Mouse (Mus musculus) small intestine, adult 2 months (tissue): ENCODE measurements around the gene Bpifa2.

Experiments used
- CTCF ChIP-seq: fragments of 200-500 bp; IDR thresholded peaks from 2 replicates; pipeline ENCODE4 v1.5.1; 2012; ENCODE audit warnings: low read depth, mild to moderate bottlenecking, control low read depth, inconsistent platforms, low read length, moderate library complexity, mixed read lengths; ENCODE audit not compliant: insufficient replicate concordance, insufficient read length; ENCODE audit errors: extremely low read depth
- POLR2A ChIP-seq: fragments of 200-500 bp; IDR thresholded peaks from 2 replicates; pipeline ENCODE4 v1.6.1; 2012; ENCODE audit warnings: low read depth, mild to moderate bottlenecking, control low read depth, inconsistent platforms, low read length, moderate library complexity

DNA sequence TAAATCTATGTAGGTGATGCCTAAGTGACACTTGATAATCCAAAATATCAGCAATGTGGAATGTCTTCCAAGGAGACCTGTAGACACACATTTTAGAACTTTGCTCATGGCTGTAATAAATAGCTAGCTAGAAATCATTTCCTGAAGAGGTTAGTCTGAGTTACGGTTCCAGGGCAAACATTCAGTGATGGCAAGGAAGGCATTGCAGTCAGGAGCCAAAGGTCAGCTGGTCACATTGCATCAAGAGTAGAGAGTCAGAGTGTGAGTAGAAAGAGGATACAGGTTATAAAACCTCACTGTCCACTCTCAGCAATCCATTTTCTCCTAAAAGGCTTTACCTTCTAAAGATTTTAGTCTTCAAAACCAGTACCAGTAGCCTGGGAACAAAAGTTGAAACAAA, 9.9 kb downstream of the Bpifa2 start:
- TF ChIP-seq POLR2A, result no peak
- no peak for TF ChIP-seq CTCF
